Mouse (Mus musculus): ENCODE measurements around the gene Hid1.

The Hid1 gene

DNA sequence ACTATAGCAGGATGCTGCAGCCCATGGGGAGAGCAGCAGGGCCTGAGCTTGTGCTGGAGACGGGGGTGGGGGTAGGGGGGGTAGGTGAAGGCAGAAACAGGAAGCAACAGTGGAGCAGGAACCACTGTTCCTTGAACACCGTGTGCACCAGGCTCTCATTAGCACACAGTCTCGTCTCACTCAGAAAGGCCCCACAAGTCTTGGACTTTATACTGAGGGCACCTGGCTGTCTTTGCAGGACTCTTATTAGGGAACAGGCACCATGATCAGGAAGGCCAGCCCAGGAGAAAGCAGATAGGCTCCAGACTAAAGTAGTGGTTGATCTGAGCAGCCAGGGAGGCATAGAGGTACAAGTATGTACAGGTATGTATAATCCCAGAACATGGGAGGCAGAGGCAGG lies 30.2 kb downstream of the Hid1 start:
- DNase-seq (ENCODE audit: low read depth, low spot score), result no peak

DNA sequence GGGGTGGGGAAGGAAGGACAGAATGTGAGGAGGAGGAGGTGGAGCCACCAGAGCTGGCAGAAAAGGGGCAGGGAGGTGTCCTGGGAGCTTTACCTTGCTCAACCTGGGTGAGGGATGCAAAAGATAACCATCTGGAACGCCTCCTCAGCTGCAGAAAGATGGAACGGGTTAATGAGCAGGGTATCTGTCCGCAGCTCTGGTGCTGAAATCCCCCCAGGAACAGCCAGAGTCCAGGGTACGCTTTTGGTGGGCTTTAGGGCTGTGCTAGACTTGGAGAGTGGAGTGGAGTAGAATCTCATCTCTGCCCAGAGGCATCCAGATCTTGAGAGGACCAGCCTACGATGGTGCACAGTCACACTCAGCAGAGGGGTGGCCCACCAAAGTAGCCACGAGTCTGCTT lies 31.4 kb downstream of the Hid1 start:
- DNase-seq (ENCODE audit: low read depth, low spot score), result no peak

DNA sequence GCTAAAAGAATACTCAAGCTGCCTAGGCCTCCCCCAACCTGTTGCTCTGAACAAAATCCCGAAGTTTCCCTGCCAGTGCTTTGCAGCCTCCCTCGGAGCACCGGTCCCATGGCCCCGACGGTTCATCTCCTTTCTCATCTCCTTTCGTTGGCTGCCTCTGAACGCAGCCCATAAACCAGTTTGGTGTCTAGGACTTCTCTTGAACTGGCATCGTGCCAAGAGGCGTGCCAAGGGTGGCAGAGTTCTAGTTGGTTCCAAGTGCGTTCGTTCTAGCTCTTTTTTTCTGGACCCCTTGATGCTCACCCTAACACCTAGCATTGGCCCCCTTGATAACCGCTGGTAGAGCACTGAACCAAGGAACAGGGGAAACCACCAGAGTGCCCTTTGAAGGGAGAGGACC lies 32.3 kb downstream of the Hid1 start:
- no peak for DNase-seq (ENCODE audit: low read depth, low spot score)

DNA sequence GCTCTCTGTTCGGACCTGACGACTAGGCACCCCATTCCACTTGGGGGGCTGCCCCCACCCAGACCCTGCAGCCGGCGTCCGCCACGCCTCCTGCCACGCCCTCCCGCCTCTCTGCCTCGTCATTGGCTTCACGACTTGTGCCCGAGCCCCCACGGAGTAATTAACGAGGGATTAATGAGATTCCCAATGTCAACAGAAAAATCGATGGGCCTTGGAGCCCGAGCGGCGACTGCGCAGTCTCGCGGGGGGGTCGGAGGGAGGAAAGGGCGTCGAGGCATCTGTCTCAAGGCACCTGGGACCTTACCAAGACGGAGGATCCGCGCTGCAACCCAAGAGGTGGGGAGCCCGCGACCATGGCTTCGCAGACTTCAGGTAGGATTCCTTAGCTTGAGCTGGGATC lies 33.0 kb downstream of the Hid1 start, which contains the start of gene Otop3:
TSS of gene Otop3 (plus strand) at position 201 of the 400 bp plus-strand sequence.
- no peak for DNase-seq (ENCODE audit: low read depth, low spot score)

DNA sequence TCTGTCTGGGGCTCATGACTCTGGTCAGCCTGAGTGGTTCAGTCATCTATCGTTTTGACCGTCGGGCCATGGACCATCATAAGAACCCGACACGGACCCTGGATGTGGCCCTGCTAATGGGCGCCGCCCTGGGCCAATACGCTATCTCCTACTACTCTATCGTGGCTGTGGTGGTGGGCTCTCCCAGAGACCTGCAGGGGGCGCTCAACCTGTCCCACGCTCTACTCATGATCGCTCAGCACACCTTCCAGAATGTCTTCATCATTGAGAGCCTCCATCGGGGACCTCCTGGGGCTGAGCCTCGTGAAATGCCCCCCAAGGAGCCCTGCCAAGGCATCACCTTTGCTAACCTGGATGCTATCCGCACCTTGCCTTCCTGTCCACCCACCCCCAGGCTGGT lies 38.2 kb downstream of the Hid1 start:
- DNase-seq (ENCODE audit: low read depth, low spot score), result no peak

DNA sequence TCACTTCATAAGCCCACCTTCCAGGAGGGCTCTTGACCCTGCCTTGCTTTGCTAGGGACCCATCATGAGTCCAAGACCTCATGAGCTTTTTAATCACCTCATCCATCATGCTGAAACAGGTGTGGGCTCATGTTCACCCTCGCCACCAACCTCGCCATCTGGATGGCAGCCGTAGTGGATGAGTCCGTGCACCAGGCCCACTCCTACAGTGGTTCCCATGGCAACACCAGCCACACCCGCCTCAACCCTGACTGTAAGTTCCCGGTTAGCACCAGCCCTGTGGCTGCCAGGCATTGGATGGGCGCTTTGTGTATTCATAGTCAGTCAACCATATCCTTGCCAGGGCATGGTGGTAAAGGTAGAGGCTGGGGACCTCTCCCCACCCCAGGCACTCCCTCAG lies 40.8 kb downstream of the Hid1 start:
- DNase-seq (ENCODE audit: low read depth, low spot score), result no peak

DNA sequence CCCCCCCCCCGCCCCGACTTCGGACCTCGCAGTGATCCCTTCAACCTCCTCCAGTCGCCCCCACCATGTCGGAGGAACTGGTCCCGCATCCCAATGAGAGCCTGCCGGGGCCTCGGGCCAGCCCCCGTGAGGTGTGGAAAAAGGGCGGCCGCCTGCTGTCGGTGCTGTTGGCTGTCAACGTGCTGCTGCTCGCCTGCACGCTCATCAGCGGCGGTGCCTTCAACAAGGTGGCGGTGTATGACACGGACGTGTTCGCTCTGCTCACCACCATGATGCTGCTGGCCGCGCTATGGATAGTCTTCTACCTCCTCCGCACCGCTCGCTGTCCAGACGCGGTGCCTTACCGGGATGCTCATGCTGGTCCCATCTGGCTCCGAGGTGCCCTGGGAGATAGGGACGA lies 44.2 kb downstream of the Hid1 start:
- no peak for DNase-seq (ENCODE audit: low read depth, low spot score)

DNA sequence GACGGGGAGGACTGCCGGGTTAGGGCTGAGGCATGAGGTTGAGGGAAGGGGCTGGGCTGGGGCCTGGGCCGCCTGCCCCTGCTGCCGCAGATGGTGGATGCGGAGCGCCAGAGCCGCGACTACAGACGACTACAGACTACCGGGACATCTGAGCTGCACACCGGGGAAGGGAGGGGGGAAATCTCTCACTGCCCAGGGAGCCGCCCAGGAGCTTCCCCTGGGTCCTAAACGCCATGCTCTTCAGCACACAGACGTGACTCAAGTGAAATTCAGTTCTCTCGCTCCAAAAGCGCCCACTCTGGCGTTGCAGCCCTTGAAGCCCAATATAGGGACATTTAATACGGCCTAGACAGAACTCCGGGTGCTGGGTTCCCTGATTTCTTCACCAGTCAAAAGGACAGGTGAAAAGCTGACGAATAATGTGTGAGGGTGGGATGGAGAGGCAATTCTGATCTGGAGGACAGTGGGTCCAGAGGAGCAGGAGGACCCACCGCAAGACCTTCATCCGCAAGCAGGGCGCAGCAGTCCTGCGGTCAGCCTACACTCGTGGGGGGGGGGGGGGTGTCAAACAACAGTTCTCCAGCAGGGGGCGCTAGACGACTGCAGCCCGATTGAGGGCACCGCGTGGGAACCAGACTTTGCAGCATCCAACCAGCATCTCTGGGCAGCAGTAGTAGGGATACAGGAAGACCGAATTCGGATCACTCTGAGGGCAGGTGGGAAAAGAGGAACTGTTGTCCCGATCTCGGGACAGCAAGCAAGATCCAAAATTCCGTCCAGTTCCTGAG lies 45.5 kb downstream of the Hid1 start, which contains the start of gene Ush1g:
TSS of gene Ush1g (minus strand) at position 136 of the 788 bp plus-strand sequence.
- DNase-seq (ENCODE audit: low read depth, low spot score), result peak; percentile 62

DNA sequence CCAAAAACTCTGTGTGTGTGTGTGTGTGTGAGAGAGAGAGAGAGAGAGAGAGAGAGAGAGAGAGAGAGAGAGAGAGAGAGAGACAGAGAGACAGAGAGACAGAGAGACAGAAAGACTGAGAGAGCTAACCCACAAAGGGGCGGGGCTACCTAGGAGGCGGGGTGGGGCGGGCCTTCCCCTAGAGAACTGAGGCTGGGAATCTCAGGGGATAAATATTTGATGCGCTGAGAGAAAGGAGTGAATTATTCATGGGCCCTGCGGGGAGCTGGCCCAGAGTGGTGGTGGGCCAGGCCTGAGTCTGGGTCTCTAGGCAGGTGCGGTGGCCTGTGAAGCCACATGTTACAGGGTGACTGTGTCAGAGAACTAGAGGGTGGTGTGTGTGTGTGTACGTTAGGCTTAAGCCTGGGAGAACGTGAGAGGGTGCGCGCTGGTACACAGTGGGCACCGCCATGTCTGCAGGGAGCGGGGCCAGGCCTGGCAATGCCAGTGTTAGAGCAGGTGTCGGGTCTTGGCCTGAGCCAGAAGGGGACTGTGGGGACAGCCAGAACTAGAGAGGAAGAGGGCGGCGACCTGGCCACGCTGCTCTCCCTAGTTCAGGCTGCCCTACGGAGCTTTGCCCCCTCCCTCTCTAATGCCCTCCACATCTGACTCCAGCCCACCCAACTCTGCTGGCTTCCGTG lies 47.7 kb downstream of the Hid1 start:
- DNase-seq (ENCODE audit: low read depth, low spot score), result no peak

DNA sequence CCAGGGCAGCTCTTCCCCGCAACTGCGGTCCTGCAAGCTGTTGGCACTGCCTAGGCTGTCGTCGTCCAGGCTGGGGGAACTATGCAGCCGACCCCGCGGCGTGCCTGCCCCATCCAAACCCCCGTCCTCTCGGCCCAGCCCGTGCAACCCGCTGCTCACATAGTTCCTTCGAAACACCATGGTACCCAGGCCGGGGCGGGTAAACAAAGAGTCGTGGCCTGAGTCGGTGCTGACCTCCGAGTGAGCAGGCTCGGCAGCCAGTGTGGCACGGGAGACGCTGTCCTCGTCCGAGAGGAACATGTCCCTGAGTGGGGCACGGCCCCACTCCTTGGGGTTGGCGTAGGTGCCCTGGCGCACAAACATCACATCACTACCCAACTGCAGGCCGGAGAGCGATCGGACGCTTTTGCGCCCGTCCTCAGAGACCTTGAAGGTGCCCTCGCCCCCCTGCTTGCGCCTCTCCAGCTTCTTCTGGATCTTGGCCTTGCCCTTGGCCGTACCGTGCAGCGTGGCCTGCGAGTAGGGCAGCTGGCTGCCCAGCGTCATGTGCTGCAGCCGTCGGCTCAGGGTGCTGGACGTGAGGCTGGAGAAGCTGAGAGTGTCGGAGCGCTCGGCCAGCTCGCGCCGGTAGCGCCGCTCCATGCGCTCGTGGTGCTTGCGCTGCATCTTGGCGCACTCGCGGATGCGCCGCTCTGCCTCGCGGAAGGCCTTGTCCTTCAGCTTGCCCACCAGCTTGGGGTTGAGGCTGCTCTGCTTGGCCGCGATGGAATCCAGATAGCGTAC lies 49.1 kb downstream of the Hid1 start:
- no peak for DNase-seq (ENCODE audit: low read depth, low spot score)

DNA sequence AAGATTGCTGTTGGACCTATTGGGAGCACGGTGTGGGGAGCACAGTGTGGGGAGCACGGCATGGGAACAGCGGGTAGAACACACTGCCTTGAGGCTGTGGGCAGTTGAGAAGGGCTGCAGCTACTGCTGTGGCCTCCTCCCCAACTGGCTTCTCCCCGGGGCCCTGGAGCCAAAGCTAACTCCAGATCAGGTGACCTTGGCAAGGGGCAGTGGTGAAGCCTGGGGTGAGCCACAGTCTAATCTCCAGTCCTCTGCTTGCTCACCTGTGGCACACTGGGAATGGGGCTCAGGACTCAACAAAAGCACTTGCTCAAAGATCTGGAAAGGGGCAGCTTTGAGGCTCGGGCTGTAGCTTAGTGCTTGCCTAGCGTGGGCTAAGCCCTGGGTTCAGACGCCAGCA lies 50.4 kb downstream of the Hid1 start:
- no peak for DNase-seq (ENCODE audit: low read depth, low spot score)

DNA sequence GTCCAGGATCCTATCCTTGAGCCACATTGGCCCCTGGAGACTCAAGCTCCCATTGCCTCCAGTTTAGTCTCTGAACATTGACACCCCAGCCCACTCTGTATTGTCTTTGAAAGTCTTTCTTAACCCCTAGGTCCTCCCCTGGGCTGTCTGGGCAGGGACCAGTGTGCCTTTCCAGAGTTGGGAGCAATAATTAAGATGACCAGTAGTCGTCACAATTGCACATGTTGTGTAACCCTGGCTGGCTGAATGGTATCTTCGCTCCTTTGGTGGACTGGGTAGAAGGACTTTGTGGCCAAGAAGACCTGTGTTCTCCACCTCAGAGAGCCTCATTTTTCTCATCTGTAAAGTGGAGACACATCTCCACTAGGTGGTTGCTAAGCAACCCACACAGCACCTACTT lies 53.3 kb downstream of the Hid1 start:
- DNase-seq (ENCODE audit: low read depth, low spot score), result no peak

DNA sequence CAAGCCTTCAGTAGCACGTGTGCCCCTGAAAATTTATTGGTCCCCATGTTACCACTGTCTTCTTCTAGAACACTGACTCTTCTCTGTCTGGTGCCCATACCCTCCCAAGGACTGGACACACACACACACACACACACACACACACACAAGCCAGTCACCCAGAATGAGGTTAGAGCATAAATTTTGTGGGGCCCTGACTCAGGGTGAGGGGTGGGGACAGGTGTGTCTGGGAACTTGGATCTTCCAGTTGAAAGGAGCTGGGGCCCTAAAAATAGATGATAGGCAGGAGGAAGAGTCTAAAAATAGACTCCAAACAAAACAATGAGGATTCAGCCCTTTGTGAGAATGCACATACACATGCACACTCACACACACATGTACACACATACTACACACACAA lies 58.8 kb downstream of the Hid1 start:
- no peak for DNase-seq (ENCODE audit: low read depth, low spot score)

DNA sequence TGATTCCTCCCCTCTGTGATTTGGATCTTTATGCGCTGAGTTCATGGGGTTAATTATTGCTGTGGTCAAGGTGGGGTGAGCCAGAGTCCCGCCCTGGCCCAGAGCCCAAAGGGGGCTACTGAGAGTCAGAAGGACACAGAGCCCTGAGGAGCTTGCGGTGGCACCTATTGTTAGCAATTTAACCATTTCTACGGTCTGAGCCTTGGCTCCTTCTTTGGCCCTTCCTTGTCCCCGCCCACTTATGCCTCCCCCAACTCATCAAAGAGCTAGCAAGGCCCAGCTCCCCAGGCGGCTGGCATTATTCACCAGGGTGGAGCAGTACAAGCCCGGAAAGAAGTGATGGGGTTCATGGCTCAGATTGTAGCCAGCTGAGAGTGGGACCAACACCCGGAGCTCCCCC lies 60.7 kb downstream of the Hid1 start, which contains the start of gene Otop2:
TSS of gene Otop2 (plus strand) at position 301 of the 400 bp plus-strand sequence.
- DNase-seq (ENCODE audit: low read depth, low spot score), result no peak

DNA sequence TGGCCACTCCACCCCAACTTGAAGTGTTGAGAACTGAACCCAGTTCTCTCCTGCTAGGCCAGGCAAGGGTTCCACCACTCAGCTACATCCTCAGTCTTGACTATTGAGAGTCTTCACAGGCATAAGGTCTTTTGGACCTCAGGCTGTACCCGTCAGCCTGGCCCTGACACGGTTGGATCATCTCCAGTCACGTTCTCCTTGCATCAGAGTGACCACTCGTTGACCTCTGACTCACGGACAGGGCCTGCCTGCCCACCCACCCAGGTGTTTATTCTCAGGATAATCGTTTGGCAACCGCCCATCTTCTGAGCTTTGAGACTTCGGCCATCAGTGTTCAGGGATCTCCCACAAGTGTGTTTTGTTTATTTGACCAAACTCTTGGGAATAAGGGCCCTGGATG lies 64.4 kb downstream of the Hid1 start:
- DNase-seq (ENCODE audit: low read depth, low spot score), result no peak

DNA sequence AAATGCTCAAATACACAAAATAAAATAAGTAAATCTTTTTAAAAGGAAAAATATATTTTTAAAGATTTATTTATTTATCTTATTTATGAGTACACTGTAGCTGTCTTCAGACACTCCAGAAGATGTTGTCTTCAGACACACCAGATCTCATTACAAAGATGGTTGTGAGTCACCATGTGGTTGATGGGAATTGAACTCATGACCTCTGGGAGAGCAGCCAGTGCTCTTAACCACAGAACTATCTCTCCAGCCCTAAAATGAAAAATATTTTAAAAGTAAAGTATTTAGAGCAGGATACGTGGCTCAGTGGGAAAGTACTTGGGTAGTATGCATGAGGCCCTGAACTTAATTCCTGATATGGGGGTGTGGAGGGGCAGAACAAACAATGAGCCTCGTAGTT lies 66.2 kb downstream of the Hid1 start:
- no peak for DNase-seq (ENCODE audit: low read depth, low spot score)

DNA sequence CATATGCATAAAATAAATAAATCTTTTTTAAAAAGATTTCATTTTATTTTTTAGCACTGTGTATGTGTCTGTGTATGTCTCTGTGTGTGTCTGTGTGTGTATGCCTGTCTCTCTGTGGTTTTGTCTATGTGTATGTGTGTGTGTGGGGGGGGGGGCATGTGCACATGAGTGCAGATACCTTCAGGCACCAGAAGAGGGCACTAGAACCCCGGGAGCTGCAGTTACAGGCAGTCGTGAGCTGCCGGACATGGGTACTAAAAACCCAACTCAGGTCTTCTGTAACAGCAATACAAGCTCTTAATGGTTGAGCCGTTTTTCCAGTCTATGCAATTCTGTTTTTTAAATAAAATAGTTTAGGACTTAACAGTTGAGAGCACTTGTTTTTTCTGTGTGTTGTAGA lies 66.8 kb downstream of the Hid1 start:
- DNase-seq (ENCODE audit: low read depth, low spot score), result no peak

DNA sequence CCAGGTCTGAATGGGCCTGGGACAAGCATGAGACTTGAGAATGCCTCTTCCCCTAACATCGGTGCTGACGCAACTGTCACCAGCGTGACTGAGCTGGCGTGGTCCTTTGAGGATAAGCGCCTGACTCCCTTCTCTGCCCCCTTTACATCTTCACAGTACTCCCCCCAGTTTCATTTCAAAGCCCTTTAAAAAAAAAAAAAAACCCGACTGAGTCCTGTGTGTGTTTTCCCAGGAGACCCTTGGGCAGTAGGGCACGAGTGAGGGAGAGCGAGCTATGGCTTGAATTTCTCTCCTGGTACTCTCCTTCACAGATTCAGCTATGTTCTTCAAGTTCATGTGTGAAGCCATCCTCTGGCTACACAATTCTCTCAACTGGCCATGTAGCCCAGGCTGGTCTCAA lies 69.4 kb downstream of the Hid1 start:
- no peak for DNase-seq (ENCODE audit: low read depth, low spot score)

All from retina, postnatal 7 days (tissue).